Mouse (Mus musculus) cerebral cortex, adult 2 months (tissue): ENCODE results near the gene Utp18.

Source experiments
- WGBS: fragments of 180-500 bp; shearing (Covaris S2); methylation state at CpG from one replicate; pipeline ENCODE4 v1.1.7; 2018; 5-methylcytosine and 5-hydroxymethylcytosine counted together

Utp18 gene

GRCm38 (mm10) chr11:93828619-93829326, 56.8 kb downstream of the Utp18 start:
- WGBS, result 54% methylated on average over 14 of the region's 14 CpGs

GRCm38 (mm10) chr11:93822261-93822660, 63.3 kb downstream of the Utp18 start:
- WGBS, result 87% methylated on average over 2 of the region's 2 CpGs

GRCm38 (mm10) chr11:93821533-93821932, 64.0 kb downstream of the Utp18 start:
- 60% methylated on average over 2 of the region's 2 CpGs for WGBS

- WGBS, result 29% methylated on average over 15 of the region's 15 CpGs
Observed at GRCm38 (mm10) chr11:93817966-93818738, 67.4 kb downstream of the Utp18 start.

- 37% methylated on average over 4 of the region's 4 CpGs for WGBS
Observed at GRCm38 (mm10) chr11:93812955-93813354, 72.6 kb downstream of the Utp18 start.

- 24% methylated on average over 11 of the region's 11 CpGs for WGBS
Observed at GRCm38 (mm10) chr11:93812125-93812868, 73.3 kb downstream of the Utp18 start.
